Mouse (Mus musculus): ENCODE measurements around the gene Gm26897.

GRCm38 (mm10) chr5:111730560-111731167, 3.1 kb upstream of the Gm26897 start:
- no peak for TF ChIP-seq CTCF (IDR thresholded peaks at IDR 0.05; ENCODE audit: low read depth)
- TF ChIP-seq EP300 (optimal IDR thresholded peaks at IDR 0.05): no peak

All from stomach, postnatal 0 days (tissue).